Mouse (Mus musculus) gonadal fat pad, adult 2 months (tissue): Measurements from ENCODE around the gene Sec14l4. TPM values are rescaled to one million over a fixed set of nuclear protein-coding genes. Genes with fewer than 3 reads are reported as not detected.

Source experiments
- DNase-seq: peaks from one replicate; pipeline ENCODE4 v3.0.0-alpha.2; 2012; ENCODE audit warnings: low read depth
- polyA plus RNA-seq: library from polyadenylated mRNA; depleted of rRNA; stranded (reverse); fragments of >200 nt; gene quantifications from 2 replicates; pipeline ENCODE4 v1.2.3, GENCODE M21; 2012; rRNA removed

Sec14l4 gene
- polyA plus RNA-seq, 1 experiment, result 3.8 TPM

DNA sequence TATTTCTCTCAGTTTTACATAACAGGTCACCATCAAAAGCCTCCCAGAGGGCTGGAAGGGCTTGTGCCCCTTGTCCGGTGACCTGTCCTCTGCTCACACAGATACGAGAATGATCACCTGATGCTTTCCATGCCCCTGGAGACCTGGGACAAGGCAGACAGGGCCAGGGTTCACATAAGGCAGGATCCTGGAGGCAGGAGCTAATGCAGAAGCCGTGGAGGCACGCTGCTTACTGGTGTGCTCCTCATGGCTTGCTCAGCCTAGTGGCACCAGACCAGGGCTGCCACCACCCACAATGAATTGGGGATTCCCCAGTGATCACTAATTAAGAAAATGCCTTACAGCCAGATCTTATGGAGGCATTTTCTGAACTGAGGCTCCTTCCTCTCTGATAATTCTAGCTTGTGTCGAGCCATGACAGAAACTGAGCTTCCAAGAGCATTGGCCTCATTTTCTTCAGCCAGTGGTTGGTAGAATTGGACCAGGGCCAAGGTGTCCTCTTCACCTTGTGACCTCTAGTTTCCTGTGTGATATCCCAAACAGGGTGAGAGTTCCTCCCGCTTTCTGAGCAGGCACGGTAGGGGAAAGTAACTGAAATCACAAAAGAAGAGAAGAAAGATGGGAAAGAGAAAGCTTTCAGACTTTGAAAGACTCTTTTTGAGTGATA lies 47.1 kb downstream of the Sec14l4 start:
- DNase-seq, result no peak

DNA sequence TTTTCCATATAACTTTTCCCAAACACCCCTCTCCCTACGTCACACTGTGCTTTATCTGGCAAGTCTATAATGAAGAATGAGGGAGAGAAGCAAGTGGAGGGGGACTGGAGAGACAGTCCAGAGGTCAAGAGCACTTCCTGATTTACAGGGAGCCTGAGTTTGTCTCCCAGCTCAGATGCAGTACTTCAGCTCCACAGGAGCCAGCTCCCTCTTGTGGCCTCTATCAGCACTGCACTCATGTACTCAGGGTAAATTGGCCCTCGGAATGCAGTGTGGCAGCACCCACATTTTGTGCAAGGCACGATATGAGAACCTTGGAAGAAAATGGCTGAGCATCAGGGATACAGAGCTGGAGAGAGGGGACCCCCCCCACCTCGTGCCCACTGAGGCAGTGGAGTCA lies 49.0 kb downstream of the Sec14l4 start:
- DNase-seq, result no peak

DNA sequence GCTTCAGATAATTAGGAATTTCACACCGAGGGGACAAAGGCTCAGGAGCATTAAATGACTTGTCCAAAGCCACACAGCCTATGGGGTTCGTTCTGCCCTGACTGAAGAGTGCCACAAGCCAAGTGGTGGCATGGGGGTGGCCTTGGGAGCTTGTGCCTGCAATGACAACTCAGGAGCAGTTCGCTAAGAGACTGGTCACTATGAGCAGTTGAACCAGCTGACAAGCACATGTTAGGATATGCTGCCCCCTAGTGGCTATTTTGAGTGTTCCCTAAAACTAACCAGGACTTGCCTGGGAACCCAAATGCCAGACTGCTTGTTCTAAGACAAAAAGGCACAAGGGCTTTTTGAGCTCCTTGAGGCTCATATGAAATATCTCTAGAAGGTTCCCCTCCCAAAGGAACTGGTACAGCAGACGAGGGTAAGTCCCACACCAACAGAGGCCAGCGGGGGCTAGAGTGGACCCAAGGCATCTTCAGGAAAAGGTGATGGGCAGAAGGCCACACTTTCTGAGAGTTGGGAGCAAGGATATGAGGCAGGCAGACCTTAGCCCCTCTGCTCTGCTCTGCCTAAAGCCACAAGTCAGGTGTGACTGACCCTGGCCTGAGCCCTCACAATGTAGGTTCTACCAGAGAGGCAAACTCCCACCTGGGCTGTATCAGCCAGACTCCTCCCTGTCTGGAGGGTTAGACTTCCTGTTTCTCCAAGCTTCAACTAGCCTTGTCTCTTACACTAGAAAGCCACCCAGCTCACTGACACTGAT lies 52.2 kb downstream of the Sec14l4 start:
- DNase-seq, result no peak

DNA sequence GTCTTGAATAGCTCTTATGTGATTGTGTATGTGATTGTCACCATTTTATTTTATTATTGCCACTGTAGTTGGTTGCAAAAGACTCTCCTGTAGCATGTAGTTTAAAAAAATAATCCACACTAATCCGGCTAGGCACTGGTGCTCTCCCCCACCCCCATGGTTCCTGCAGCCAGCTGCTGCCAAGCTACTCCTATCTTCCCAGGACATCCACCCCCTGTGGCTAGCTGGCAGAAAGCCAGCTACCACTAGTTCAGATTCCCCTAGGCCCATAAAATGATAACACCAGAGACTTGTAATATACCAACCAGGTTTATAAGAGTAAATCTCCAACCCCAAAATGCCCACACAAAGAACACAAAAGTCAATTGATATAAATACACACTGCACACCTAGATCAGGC lies 55.0 kb downstream of the Sec14l4 start:
- no peak for DNase-seq

DNA sequence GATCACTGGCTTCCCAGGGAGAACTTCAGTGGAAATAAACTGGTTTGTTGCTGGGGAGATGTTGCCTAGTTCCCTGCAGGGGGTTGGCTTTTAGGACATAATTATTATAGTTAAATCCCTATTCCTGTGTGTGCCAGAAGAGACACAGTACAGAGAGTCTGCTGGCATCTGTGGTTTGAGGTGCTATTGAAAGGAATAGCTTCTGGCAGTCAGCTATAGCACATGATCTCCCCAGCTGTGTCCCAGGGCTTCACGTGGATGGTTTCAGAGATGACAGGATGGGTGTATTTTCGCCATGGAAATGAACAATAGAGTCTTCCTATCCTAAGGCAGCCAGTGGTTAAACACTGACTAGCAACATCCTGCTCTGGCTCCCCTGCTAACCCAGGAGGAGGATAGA lies 56.0 kb downstream of the Sec14l4 start:
- no peak for DNase-seq

DNA sequence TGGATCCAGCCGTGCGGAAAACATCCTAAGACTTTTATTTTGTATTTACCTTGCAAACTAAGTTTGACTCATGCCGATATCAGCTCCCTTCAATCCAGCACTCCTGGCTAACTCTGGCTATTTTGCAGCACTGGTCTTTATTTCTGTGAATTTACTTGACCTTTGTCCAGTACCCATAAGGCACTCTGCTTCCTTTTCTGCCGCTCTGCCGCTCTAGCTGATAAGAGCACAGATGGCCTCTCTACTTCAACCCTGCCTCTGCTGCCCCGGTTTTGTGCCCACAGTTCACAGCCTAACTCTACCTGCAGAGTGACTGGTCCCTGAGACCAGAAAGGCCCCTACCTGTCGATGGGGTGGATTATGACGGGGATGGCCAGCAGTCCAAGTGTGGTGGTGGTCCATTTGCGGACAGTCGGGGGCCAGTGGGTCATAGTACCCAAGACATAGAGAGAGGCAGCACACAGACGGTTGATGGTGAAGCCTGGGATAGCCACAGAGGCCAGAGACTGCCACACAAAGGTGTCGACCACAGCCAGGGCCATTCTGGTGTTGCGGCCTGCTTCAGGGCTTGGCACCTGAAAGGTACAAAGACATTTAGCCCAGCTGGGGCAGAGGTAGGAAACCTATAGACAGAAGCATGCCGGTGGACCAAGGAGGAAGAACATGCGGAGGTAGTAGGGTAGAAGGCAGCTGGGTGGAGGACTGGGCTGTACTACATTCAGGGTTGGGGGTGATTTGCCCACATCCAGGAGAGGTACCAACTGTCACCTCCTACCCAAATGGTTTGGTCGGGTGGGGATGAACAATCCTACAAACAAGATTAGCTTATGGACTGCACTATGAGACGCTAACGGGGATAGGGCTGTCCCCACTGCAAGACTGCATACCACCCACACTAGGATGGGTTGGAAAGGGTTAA lies 62.5 kb downstream of the Sec14l4 start:
- no peak for DNase-seq

DNA sequence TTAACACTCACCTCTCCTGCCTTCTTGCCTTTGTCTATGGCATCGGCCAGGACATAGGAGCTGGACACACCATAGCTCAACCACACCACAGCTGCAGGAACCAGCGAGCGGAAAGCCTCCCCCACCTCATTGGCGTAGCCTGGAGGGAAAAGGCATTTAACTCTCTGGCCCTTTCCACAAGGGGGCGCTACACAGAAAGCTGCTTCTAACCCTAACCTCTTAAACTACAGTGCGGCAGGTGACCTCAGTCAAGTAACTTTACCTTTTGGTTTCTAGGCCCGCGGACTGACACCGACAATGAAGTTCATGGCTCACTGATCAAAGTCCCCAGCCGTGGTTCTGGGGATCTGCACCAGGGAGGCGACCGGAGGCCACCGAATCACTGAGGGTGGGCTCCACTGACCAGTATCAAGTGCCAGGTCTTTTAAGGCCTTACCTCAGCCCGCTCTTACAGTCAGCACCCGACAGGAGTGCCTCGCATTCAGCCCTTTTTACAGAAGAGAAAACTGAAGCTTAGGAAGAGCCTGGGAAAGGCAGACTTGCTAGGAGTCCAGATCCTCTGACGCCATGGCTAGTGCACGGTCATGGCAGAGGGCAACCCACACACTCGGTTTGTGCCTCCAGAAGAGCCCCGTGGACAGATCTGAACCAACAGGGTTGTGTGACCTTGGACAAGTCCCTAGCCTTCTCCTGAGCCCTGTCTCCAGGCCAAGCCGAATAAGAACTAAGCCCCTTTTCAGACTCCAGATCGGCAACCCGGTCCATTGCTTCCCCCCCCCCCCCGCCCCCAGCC lies 63.3 kb downstream of the Sec14l4 start:
- DNase-seq, result no peak

DNA sequence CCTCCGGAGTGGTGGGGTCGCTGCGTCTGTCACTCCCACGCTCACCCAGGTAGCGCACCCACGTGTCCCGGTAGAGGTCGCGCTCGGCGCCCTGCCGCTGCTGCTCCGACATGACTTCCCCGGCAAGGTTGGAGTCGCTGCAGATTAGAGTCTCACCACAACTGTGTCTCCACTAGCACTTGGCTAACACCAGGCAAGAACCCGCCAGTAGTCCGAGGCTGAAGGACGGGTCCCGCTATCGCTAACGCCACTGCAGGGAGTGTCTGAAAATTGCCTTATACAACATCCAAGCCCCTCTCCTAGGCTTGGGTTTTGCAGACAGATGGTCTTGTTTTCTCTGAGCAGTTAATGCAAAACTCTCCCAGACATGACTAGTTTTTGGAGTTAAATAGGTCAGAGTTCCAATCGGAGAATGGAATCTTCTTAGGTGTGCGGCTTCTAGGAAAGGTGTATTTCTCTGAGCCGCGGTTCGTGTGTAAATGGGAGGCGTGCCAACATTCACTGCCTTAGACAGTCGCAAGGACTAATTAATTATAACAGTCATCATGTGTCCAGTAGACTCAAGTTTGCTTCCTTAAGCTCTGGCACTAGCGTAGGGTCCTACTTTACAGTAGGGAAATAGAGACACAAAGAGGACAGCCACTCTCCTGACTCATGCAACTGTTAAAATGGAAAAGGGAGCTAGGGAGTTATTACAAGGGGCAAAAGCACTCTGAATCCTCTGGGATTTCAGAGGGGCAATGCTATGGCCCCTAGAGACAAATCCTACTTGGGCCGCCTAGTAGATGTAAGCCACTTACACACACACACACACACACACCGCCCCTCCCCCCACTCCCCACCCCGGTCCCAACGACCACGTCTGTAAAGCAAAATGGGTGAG lies 64.2 kb downstream of the Sec14l4 start, which contains the start of gene Mtfp1:
Gene Mtfp1, minus strand, starts transcription at position 275 of the 883 bp plus-strand sequence.
- no peak for DNase-seq

DNA sequence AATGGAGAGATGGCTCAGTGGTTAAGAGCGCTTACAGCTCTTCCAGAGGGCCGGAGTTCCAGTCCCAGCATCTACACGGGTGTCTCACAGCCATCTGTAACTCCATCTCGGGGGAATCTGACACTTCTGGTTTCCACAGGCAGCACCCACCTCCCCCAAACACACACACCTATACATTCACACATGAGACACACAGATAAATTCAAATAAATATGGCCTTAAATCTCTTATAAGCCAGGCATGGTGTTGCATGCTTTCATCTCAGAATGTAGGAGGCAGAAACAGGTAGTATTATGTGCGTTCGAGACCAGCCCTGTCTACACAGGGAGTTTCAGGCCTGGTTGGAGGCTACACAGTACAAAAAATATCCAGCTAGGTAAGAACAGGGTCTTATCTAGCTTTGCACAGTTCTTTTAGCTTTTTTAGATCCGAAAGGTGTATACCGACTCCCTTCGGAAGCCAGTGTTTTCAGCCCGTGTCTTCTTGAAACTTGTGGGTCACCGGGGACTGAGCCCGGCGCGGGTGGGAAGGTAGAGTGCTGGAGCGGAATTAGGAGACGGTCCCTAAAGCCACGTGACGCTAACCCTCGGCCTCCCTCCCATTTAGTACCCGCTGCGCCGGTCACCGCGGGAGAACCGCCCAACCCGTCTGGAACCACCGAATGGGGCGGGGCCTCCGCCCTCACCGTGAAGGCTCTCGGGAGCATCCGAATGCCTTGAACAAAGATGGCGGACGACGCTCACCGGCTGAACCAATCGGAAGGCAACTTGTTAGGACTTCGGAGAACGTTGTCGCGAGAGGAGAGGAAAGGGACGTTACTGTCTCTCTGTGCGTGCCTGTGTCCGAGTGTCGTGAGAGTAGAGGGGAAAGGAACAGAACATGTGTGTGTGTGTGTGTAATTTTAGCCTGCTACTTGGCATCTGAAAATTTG lies 65.1 kb downstream of the Sec14l4 start:
- DNase-seq, result peak; percentile 95

DNA sequence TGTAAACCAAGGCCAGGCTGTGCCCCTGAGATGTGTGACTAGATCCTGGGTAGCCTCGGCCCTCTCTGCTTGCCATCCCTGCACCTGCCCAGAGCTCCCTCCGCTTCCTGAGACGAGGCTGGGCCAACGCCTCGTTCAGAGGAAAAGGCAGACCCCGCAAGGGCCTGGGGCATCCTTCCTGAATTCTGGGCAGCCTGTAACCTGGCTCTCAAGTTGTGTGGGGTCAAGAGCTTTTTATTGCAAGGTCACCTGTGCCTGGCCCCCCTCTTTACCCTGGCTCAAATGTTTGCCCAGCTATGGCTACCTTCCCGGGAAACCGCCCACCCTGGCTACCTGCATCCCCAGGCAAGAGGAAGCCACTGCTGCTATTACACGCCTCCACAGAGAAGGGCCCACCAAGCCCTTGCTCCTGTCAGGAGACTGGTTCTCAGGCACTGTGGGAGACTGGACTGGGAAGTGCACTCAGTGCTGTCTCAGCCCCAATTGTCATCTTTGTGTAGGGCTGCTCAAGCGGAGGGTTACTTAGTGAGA lies 65.9 kb downstream of the Sec14l4 start:
- DNase-seq, result no peak

Other genes starting within 250 kb of the Sec14l4 start
- 8.6 and 9.2 TPM in 2 replicates for gene Osbp2, start 167.6 kb upstream of the Sec14l4 start, polyA plus RNA-seq
- gene 4921536K21Rik, start 136.4 kb upstream of the Sec14l4 start, polyA plus RNA-seq, result 1.9 and 2.0 TPM in 2 replicates
- 13.0 and 14.9 TPM in 2 replicates for gene Dusp18, start 136.2 kb upstream of the Sec14l4 start, polyA plus RNA-seq
- gene Slc35e4, start 116.8 kb upstream of the Sec14l4 start, polyA plus RNA-seq, result 9.3 and 9.6 TPM in 2 replicates
- 151 and 176 TPM in 2 replicates for gene Tcn2, start 99.3 kb upstream of the Sec14l4 start, polyA plus RNA-seq
- 33.2 and 38.7 TPM in 2 replicates for gene Pes1, start 67.5 kb upstream of the Sec14l4 start, polyA plus RNA-seq
- gene 4930556J24Rik, start 54.7 kb upstream of the Sec14l4 start, polyA plus RNA-seq, result not detected in 2 replicates
- 1.1 and 1.3 TPM in 2 replicates for gene Gal3st1, start 47.8 kb upstream of the Sec14l4 start, polyA plus RNA-seq
- 0.07 and 0.71 TPM in 2 replicates for gene Sec14l3, start 33.4 kb downstream of the Sec14l4 start, polyA plus RNA-seq
- gene Mtfp1, start 64.0 kb downstream of the Sec14l4 start, polyA plus RNA-seq, result 7.9 and 9.5 TPM in 2 replicates
- 15.2 and 19.6 TPM in 2 replicates for gene Sec14l2, start 92.0 kb downstream of the Sec14l4 start, polyA plus RNA-seq
- 21.2 and 23.4 TPM in 2 replicates for gene Rnf215, start 103.7 kb downstream of the Sec14l4 start, polyA plus RNA-seq
- gene Ccdc157, start 128.8 kb downstream of the Sec14l4 start, polyA plus RNA-seq, result 8.5 and 9.3 TPM in 2 replicates
- 22.0 and 24.0 TPM in 2 replicates for gene Sf3a1, start 128.9 kb downstream of the Sec14l4 start, polyA plus RNA-seq
- 46.5 and 50.7 TPM in 2 replicates for gene Tbc1d10a, start 155.3 kb downstream of the Sec14l4 start, polyA plus RNA-seq
- gene Castor1, start 186.8 kb downstream of the Sec14l4 start, polyA plus RNA-seq, result 17.6 and 20.5 TPM in 2 replicates
- gene Osm, start 205.0 kb downstream of the Sec14l4 start, polyA plus RNA-seq, result 0.14 and 0.38 TPM in 2 replicates
- gene Lif, start 226.1 kb downstream of the Sec14l4 start, polyA plus RNA-seq, result 1.4 and 2.4 TPM in 2 replicates